Mouse (Mus musculus): Measurements from ENCODE around the gene Schip1. TPM values are rescaled to one million over a fixed set of nuclear protein-coding genes. Genes with fewer than 3 reads are reported as not detected.
A peak's percentile ranks its signal among the peaks of the same experiment; 100 is the strongest.

The Schip1 gene
- polyA plus RNA-seq, 1 experiment: 2.5 TPM

GRCm38 (mm10) chr3:68576948-68577347 lies 512.3 kb downstream of the Schip1 start:
- Histone ChIP-seq H3K36me3 (ENCODE audit: control insufficient read depth, insufficient read depth, low read length) (no peaks in the 10 kb centered on the region), H3K4me1 (ENCODE audit: control insufficient read depth, insufficient read depth, low read length) (peaks cover 9% of the 10 kb centered on the region), H3K4me3 (ENCODE audit: control insufficient read depth, low read depth, low read length) (no peak overlapping the region), H3K27ac (ENCODE audit: control insufficient read depth, insufficient read depth, low read depth, low read length) (no peak overlapping the region; the same call in 1 of the 2 replicates), H3K27me3 (ENCODE audit: control insufficient read depth, insufficient read depth, low read length) (no peaks in the 10 kb centered on the region)
- TF ChIP-seq CTCF (IDR thresholded peaks at IDR 0.05; ENCODE audit: control insufficient read depth, insufficient read depth, insufficient replicate concordance, low read depth, low read length): no peak
- TF ChIP-seq POLR2A (IDR thresholded peaks at IDR 0.05; ENCODE audit: control insufficient read depth, low read depth, low read length): no peak

DNA sequence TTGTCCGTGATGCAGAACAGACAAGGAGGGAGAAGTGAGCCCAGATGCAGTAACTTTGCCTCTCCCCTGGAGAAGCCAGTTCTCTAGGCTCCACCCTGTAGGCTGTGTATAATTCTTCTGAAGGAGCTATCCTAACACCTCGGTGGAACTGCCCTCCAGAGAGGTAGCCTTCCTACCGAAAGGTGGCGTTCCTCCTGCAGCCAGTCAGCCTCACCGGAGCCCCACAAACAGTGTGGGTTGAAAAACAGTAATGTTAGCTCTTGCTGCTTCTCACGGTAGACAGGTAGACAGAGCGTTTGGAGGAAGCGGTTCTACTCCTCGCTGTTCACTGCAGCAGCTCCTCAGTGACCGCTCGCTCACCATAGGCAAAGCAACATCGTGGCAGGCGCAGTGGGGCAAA lies 517.0 kb downstream of the Schip1 start:
- Histone ChIP-seq H3K27ac (ENCODE audit: control insufficient read depth, insufficient read depth, low read depth, low read length) (no peak overlapping the region; the same call in 1 of the 2 replicates), H3K27me3 (ENCODE audit: control insufficient read depth, insufficient read depth, low read length) (no peaks in the 10 kb centered on the region), H3K4me3 (ENCODE audit: control insufficient read depth, low read depth, low read length) (peak overlapping the region; percentile 53)

DNA sequence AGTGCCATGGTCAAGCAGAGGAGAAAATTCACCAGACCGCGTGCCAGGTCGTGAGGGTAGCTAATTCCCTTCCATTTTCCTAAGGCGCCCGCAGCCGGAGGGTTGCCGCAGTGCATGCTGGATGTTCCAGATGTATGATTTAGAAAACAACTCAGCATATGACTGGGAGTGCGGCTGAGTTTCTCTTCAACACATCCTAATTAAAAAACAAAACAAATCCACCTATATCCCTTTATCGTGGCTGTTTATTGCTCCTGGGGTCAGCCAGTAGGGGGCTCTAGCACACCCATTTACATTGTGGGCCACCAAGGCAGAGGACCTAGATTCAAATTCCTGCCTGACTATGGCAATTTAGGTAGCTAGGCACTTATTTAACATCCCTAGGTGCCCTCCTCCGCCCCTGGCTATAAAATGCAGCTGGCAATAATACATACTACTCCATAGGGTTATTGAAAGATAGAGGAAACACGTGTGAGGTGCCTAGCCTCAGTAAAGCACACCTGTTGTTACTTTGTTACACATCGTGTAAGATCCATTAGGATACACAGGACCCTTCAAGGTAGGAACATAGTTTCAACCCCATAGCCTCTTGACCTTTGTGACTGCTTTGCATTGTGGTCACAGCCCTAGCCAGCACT lies 517.6 kb downstream of the Schip1 start:
- Histone ChIP-seq H3K4me3 (ENCODE audit: control insufficient read depth, low read depth, low read length) (no peak overlapping the region; the same call in 1 of the 2 replicates), H3K27ac (ENCODE audit: control insufficient read depth, insufficient read depth, low read depth, low read length) (no peak overlapping the region), H3K27me3 (ENCODE audit: control insufficient read depth, insufficient read depth, low read length) (no peaks in the 10 kb centered on the region), H3K36me3 (ENCODE audit: control insufficient read depth, insufficient read depth, low read length) (no peaks in the 10 kb centered on the region), H3K4me1 (ENCODE audit: control insufficient read depth, insufficient read depth, low read length) (peaks cover 5% of the 10 kb centered on the region; the same call in 1 of the 2 replicates)
- TF ChIP-seq CTCF (IDR thresholded peaks at IDR 0.05; ENCODE audit: control insufficient read depth, insufficient read depth, insufficient replicate concordance, low read depth, low read length): no peak
- no peak for TF ChIP-seq POLR2A (IDR thresholded peaks at IDR 0.05; ENCODE audit: control insufficient read depth, low read depth, low read length)

More for the DNA sequence above, 517.0 kb downstream of the Schip1 start:
- H3K4me1 ChIP-seq (ENCODE audit: control insufficient read depth, insufficient read depth, low read length): peaks cover 5% of the 10 kb centered on the region
- H3K36me3 ChIP-seq (ENCODE audit: control insufficient read depth, insufficient read depth, low read length): no peaks in the 10 kb centered on the region
- no peak for TF ChIP-seq CTCF (IDR thresholded peaks at IDR 0.05; ENCODE audit: control insufficient read depth, insufficient read depth, insufficient replicate concordance, low read depth, low read length)
- no peak for TF ChIP-seq POLR2A (IDR thresholded peaks at IDR 0.05; ENCODE audit: control insufficient read depth, low read depth, low read length)

- no peaks in the 10 kb centered on the region for H3K36me3 ChIP-seq (ENCODE audit: control insufficient read depth, insufficient read depth, low read length)
- TF ChIP-seq CTCF (IDR thresholded peaks at IDR 0.05; ENCODE audit: control insufficient read depth, insufficient read depth, insufficient replicate concordance, low read depth, low read length) (no peak), POLR2A (IDR thresholded peaks at IDR 0.05; ENCODE audit: control insufficient read depth, low read depth, low read length) (no peak)
- no peaks in the 10 kb centered on the region for H3K27me3 ChIP-seq (ENCODE audit: control insufficient read depth, insufficient read depth, low read length)
- H3K27ac ChIP-seq (ENCODE audit: control insufficient read depth, insufficient read depth, low read depth, low read length): no peak overlapping the region
- H3K4me1 ChIP-seq (ENCODE audit: control insufficient read depth, insufficient read depth, low read length): peaks cover 5% of the 10 kb centered on the region; the same call in 1 of the 2 replicates
- H3K4me3 ChIP-seq (ENCODE audit: control insufficient read depth, low read depth, low read length): 0 out of 2 replicates have a peak overlapping the region, but pooled peaks have one; percentile 4
These were observed 518.6 kb downstream of the Schip1 start for GRCm38 (mm10) chr3:68583031-68583693.

DNA sequence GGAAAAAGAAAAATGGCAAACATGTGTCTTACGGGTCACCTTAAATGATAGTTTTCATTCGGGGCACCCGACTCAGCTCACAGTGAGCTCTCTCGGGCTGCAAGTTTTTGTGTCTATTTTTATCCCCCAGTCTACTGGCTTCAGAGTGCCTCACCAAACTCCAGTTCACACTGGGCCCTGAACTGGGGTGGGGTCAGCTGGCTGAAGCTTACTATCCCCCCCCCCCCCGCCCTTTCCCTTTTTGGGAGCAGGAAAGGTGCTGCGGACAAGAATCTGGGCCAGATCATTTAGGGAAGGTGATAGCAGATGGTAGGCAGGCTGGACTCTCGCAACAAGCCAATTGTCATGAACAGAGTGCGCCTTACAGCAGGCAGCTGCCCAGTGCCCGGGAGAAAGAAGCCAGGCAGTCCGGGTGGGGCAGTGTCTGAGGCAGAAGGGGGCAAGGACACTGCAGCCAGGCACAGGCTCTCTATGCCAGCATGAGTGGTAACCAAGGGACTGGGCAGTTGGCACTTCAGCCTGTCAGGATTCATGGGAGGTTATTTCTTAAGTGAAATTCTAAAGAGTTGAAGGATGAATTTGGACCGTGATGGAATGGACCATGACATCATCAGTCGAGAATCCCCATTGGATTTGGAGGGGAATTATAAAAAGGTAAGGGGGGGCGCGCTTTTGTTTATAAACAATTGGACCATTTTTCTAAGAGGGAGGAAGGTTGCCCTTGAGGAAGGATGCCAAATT lies 519.3 kb downstream of the Schip1 start:
- H3K4me3 ChIP-seq (ENCODE audit: control insufficient read depth, low read depth, low read length): no peak overlapping the region
- peaks cover 5% of the 10 kb centered on the region; the same call in 1 of the 2 replicates for H3K4me1 ChIP-seq (ENCODE audit: control insufficient read depth, insufficient read depth, low read length)
- no peak overlapping the region for H3K27ac ChIP-seq (ENCODE audit: control insufficient read depth, insufficient read depth, low read depth, low read length)

DNA sequence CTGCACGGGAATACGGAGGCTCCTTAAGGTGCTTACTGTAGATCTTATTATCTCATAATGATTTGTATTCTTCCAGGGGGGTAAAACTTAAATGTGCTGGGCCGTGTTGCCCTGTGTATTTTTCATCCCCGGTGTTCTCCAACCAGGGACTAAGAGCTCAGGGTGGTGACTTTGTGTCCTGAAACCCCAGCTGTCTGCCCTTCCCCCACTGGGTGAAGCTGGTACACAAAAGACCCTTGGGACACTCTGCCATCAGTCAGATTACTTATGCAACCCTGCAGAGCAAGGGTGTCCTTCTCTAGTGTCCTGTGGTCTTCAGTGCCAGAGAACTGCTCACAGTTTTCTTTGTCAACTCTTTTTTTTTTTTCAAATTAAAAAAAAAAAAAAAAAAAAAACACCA lies 520.6 kb downstream of the Schip1 start:
- Histone ChIP-seq H3K4me1 (ENCODE audit: control insufficient read depth, insufficient read depth, low read length) (peaks cover 5% of the 10 kb centered on the region; the same call in 1 of the 2 replicates), H3K36me3 (ENCODE audit: control insufficient read depth, insufficient read depth, low read length) (no peaks in the 10 kb centered on the region), H3K4me3 (ENCODE audit: control insufficient read depth, low read depth, low read length) (no peak overlapping the region), H3K27me3 (ENCODE audit: control insufficient read depth, insufficient read depth, low read length) (no peaks in the 10 kb centered on the region), H3K27ac (ENCODE audit: control insufficient read depth, insufficient read depth, low read depth, low read length) (no peak overlapping the region)
- TF ChIP-seq CTCF (IDR thresholded peaks at IDR 0.05; ENCODE audit: control insufficient read depth, insufficient read depth, insufficient replicate concordance, low read depth, low read length): no peak

More for the DNA sequence above, 519.3 kb downstream of the Schip1 start:
- Histone ChIP-seq H3K36me3 (ENCODE audit: control insufficient read depth, insufficient read depth, low read length) (no peaks in the 10 kb centered on the region), H3K27me3 (ENCODE audit: control insufficient read depth, insufficient read depth, low read length) (no peaks in the 10 kb centered on the region)
- no peak for TF ChIP-seq CTCF (IDR thresholded peaks at IDR 0.05; ENCODE audit: control insufficient read depth, insufficient read depth, insufficient replicate concordance, low read depth, low read length)

DNA sequence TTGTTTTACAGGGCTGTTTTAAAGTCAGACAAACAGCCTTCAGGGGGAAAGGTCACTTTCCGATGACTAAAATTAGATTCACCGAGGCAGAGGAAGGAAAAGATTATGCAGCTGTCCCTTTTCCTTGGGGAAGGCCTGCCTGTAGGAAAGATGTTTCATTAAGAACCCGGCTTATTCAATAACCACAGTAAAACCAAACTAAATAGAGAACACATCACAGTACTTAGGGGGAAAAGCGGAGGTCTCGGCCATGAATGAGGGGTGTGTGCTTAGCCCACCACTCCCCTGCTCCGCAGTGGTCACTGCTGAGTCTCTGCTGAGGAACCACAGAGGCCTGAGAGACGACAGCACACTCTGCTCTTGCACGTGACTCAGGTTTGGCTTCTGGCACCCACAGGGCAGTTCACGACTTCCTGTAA lies 522.1 kb downstream of the Schip1 start:
- Histone ChIP-seq H3K27me3 (ENCODE audit: control insufficient read depth, insufficient read depth, low read length) (no peaks in the 10 kb centered on the region), H3K27ac (ENCODE audit: control insufficient read depth, insufficient read depth, low read depth, low read length) (no peak overlapping the region), H3K4me1 (ENCODE audit: control insufficient read depth, insufficient read depth, low read length) (peaks cover 6% of the 10 kb centered on the region), H3K36me3 (ENCODE audit: control insufficient read depth, insufficient read depth, low read length) (no peaks in the 10 kb centered on the region), H3K4me3 (ENCODE audit: control insufficient read depth, low read depth, low read length) (no peak overlapping the region)
- TF ChIP-seq POLR2A (IDR thresholded peaks at IDR 0.05; ENCODE audit: control insufficient read depth, low read depth, low read length) (no peak), CTCF (IDR thresholded peaks at IDR 0.05; ENCODE audit: control insufficient read depth, insufficient read depth, insufficient replicate concordance, low read depth, low read length) (no peak)

Data from testis, adult 2 months (tissue).